Mouse (Mus musculus) G1E (cell line): Measurements from ENCODE around the gene Kif18a. TPM values are rescaled to one million over a fixed set of nuclear protein-coding genes. Genes with fewer than 3 reads are reported as not detected.

Experiments used
- ATAC-seq: 2 replicates; pipeline ENCODE4 v1.8.0; 2016; ENCODE audit warnings: mild to moderate bottlenecking; ENCODE audit not compliant: insufficient number of reproducible peaks, poor library complexity, low FRiP score, severe bottlenecking; ENCODE audit errors: extremely low read depth
- DNase-seq: peaks from one replicate; pipeline ENCODE4 v3.0.0; 2012; ENCODE audit warnings: low spot score
- H3K27me3 ChIP-seq: 2 replicates; pipeline ENCODE4 v1.6.1; 2012; ENCODE audit warnings: mild to moderate bottlenecking, low read length, inconsistent platforms; ENCODE audit not compliant: insufficient read depth
- H3K36me3 ChIP-seq: replicated peaks from 2 replicates; pipeline ENCODE3; 2012; ENCODE audit warnings: mild to moderate bottlenecking, inconsistent platforms
- H3K4me1 ChIP-seq: 2 replicates; pipeline ENCODE4 v1.6.1; 2012; ENCODE audit warnings: low read depth, low read length, inconsistent platforms, mixed read lengths; ENCODE audit not compliant: insufficient read depth
- H3K4me3 ChIP-seq: 2 replicates; pipeline ENCODE4 v1.5.1; 2012; ENCODE audit warnings: low read depth, mild to moderate bottlenecking, inconsistent platforms, low read length, moderate library complexity, mixed read lengths
- H3K9me3 ChIP-seq: replicated peaks from 2 replicates; pipeline ENCODE4 v1.6.1; 2012; ENCODE audit warnings: inconsistent platforms
- CTCF ChIP-seq: IDR thresholded peaks from 2 replicates; pipeline ENCODE4 v1.5.1; 2012; ENCODE audit warnings: low read depth, low read length, inconsistent platforms, mixed read lengths
- GATA1 ChIP-seq: IDR thresholded peaks from 2 replicates; pipeline ENCODE4 v1.6.1; 2012; ENCODE audit warnings: borderline replicate concordance, low read length, inconsistent platforms, mixed read lengths
- GATA2 ChIP-seq: IDR thresholded peaks from 2 replicates; pipeline ENCODE4 v1.6.1; 2012; ENCODE audit warnings: low read depth, low read length, inconsistent platforms, borderline replicate concordance
- POLR2AphosphoS5 ChIP-seq: IDR thresholded peaks from 2 replicates; pipeline ENCODE4 v1.6.1; 2012; ENCODE audit warnings: low read depth, low read length, inconsistent platforms; ENCODE audit not compliant: insufficient replicate concordance
- TAL1 ChIP-seq: conservative IDR thresholded peaks from 2 replicates; pipeline ENCODE4 v1.6.1; 2012; ENCODE audit warnings: low read depth, low read length, inconsistent platforms, mixed read lengths
- polyA plus RNA-seq: library from polyadenylated mRNA; stranded (reverse); fragments of >175 nt; gene quantifications from 2 replicates; pipeline ENCODE4 v1.2.3, GENCODE M21; 2012
- total RNA-seq, 2 experiments: library from RNA; stranded (forward) in 1 of 2; stranded (reverse) in 1 of 2; fragments of 200-1000 nt in 1 of 2; fragments of >200 nt in 1 of 2; fragmentation: Nextera tagmentation in 1 of 2; gene quantifications; 2 replicates each; pipeline ENCODE4 v1.2.3; 2014 to 2017

Kif18a gene
- total RNA-seq (2014; fragmentation: Nextera tagmentation) (42.8 and 59.5 TPM in 2 replicates), total RNA-seq (2017) (33.1 and 35.4 TPM in 2 replicates), polyA plus RNA-seq (0.72 and 1.1 TPM in 2 replicates)

GRCm38 (mm10) chr2:109280600-109281340 is at the start of gene Kif18a, which contains the start of gene Mettl15:
Kif18a (plus strand) TSS chr2:109280738.
Mettl15 (minus strand) TSS chr2:109280748.
- Histone ChIP-seq H3K4me3 (peak within 1 kb of the TSS; percentile 94), H3K36me3 (peaks cover 8% of the 10 kb centered on the region), H3K9me3 (no peaks in the 10 kb centered on the region), H3K27me3 (no peaks in the 10 kb centered on the region), H3K4me1 (peaks cover 16% of the 10 kb centered on the region)
- ATAC-seq (peak; percentile 93), DNase-seq (peak; percentile 80)
- TF ChIP-seq POLR2AphosphoS5 (no peak), TAL1 (no peak), GATA1 (no peak), GATA2 (no peak), CTCF (no peak)

GRCm38 (mm10) chr2:109233876-109234275 is 46.7 kb upstream of the Kif18a start:
- H3K27me3 ChIP-seq: no peaks in the 10 kb centered on the region
- no peak for ATAC-seq
- no peak overlapping the region for H3K4me3 ChIP-seq
- no peak for TF ChIP-seq GATA2
- no peak for TF ChIP-seq POLR2AphosphoS5
- no peak for TF ChIP-seq TAL1
- no peak for TF ChIP-seq CTCF
- TF ChIP-seq GATA1: no peak
- H3K4me1 ChIP-seq: no peaks in the 10 kb centered on the region
- no peaks in the 10 kb centered on the region for H3K9me3 ChIP-seq
- DNase-seq: no peak
- H3K36me3 ChIP-seq: no peaks in the 10 kb centered on the region

GRCm38 (mm10) chr2:109235741-109236140 is 44.8 kb upstream of the Kif18a start:
- no peak overlapping the region for H3K4me3 ChIP-seq
- no peak for DNase-seq
- H3K36me3 ChIP-seq: no peaks in the 10 kb centered on the region
- no peaks in the 10 kb centered on the region for H3K4me1 ChIP-seq
- TF ChIP-seq POLR2AphosphoS5 (no peak), GATA2 (no peak), TAL1 (no peak), CTCF (no peak), GATA1 (no peak)
- H3K9me3 ChIP-seq: no peaks in the 10 kb centered on the region
- no peak for ATAC-seq
- no peaks in the 10 kb centered on the region for H3K27me3 ChIP-seq

GRCm38 (mm10) chr2:109241947-109242346 is 38.6 kb upstream of the Kif18a start:
- Histone ChIP-seq H3K36me3 (no peaks in the 10 kb centered on the region), H3K9me3 (no peaks in the 10 kb centered on the region), H3K4me3 (no peak overlapping the region), H3K27me3 (no peaks in the 10 kb centered on the region), H3K4me1 (no peaks in the 10 kb centered on the region)
- DNase-seq (no peak), ATAC-seq (no peak)
- TF ChIP-seq GATA1 (no peak), GATA2 (no peak), POLR2AphosphoS5 (no peak), CTCF (no peak), TAL1 (no peak)

GRCm38 (mm10) chr2:109262779-109263178 is 17.8 kb upstream of the Kif18a start:
- H3K36me3 ChIP-seq: no peaks in the 10 kb centered on the region
- H3K4me3 ChIP-seq: no peak overlapping the region
- TF ChIP-seq GATA1 (no peak), GATA2 (no peak), CTCF (no peak), TAL1 (no peak), POLR2AphosphoS5 (no peak)
- H3K4me1 ChIP-seq: no peaks in the 10 kb centered on the region
- H3K27me3 ChIP-seq: no peaks in the 10 kb centered on the region
- DNase-seq (no peak), ATAC-seq (no peak)
- no peaks in the 10 kb centered on the region for H3K9me3 ChIP-seq

GRCm38 (mm10) chr2:109273098-109273497 is 7.4 kb upstream of the Kif18a start:
- no peak for ATAC-seq
- Histone ChIP-seq H3K4me1 (no peaks in the 10 kb centered on the region), H3K27me3 (no peaks in the 10 kb centered on the region), H3K36me3 (no peaks in the 10 kb centered on the region), H3K4me3 (no peak overlapping the region), H3K9me3 (no peaks in the 10 kb centered on the region)
- DNase-seq: no peak
- no peak for TF ChIP-seq POLR2AphosphoS5
- no peak for TF ChIP-seq GATA2
- TF ChIP-seq GATA1: no peak

GRCm38 (mm10) chr2:109277593-109277992 is 2.9 kb upstream of the Kif18a start:
- DNase-seq (no peak), ATAC-seq (no peak)
- Histone ChIP-seq H3K4me1 (peaks cover 7% of the 10 kb centered on the region; the same call in 1 of the 2 replicates), H3K9me3 (no peaks in the 10 kb centered on the region), H3K27me3 (no peaks in the 10 kb centered on the region), H3K36me3 (no peaks in the 10 kb centered on the region), H3K4me3 (peak overlapping the region; percentile 70)
- no peak for TF ChIP-seq TAL1
- TF ChIP-seq POLR2AphosphoS5: no peak
- no peak for TF ChIP-seq GATA1
- no peak for TF ChIP-seq GATA2
- no peak for TF ChIP-seq CTCF
